Mouse (Mus musculus): ENCODE data around the gene Prpsap1. TPM values are rescaled to one million over a fixed set of nuclear protein-coding genes. Genes with fewer than 3 reads are reported as not detected.
A peak's percentile ranks its signal among the peaks of the same experiment; 100 is the strongest.

The Prpsap1 gene
- polyA plus RNA-seq, 1 experiment from 2014 or later: 181 TPM

DNA sequence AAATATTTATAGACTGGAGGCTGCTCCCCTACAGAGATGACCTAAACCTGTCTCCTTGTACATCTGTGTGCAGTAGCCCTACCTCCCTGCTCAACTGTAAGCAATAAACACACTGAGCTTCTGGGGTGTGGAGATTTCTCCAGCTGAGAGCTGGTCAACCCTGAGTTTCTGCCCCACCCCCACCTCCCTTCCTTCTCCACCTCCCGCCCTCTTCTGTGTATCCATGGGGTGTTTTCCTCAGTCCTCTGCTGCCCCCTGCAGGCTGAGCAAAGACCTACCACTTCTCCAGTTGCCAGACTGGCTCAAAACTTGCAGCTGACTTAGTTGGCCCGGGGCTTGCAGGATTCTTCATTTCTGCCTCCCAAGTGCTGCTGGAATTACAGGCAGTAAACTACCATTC is 30.2 kb downstream of the Prpsap1 start:
- Histone ChIP-seq H3K9me3 (ENCODE audit: control insufficient read depth, low read length) (no peaks in the 10 kb centered on the region), H3K27me3 (replicated peaks; ENCODE audit: control insufficient read depth, insufficient read depth, low read length) (no peaks in the 10 kb centered on the region), H3K36me3 (ENCODE audit: control insufficient read depth, insufficient read depth, low read length) (no peaks in the 10 kb centered on the region), H3K4me1 (ENCODE audit: control insufficient read depth, insufficient read depth, low read depth, low read length) (no peaks in the 10 kb centered on the region), H3K27ac (ENCODE audit: low read depth, low read length) (no peak overlapping the region), H3K9ac (ENCODE audit: low read depth, low read length) (no peak overlapping the region), H3K4me3 (ENCODE audit: low read length) (no peak overlapping the region), H3K4me2 (ENCODE audit: low read length) (no peak overlapping the region)
- 21% methylated on average over 2 of the region's 2 CpGs for WGBS
- peak; percentile 60 for ATAC-seq

- no peaks in the 10 kb centered on the region for H3K4me1 ChIP-seq (ENCODE audit: control insufficient read depth, insufficient read depth, low read depth, low read length)
- H3K4me2 ChIP-seq (ENCODE audit: low read length): no peak overlapping the region
- no peak overlapping the region for H3K27ac ChIP-seq (ENCODE audit: low read depth, low read length)
- WGBS: 70% methylated on average over 5 of the region's 5 CpGs
- H3K9me3 ChIP-seq (ENCODE audit: control insufficient read depth, low read length): no peaks in the 10 kb centered on the region
- H3K36me3 ChIP-seq (ENCODE audit: control insufficient read depth, insufficient read depth, low read length): no peaks in the 10 kb centered on the region
- no peak overlapping the region for H3K4me3 ChIP-seq (ENCODE audit: low read length)
- no peaks in the 10 kb centered on the region for H3K27me3 ChIP-seq (replicated peaks; ENCODE audit: control insufficient read depth, insufficient read depth, low read length)
- ATAC-seq: peak; percentile 4; the same call in 1 of the 2 replicates
- no peak overlapping the region for H3K9ac ChIP-seq (ENCODE audit: low read depth, low read length)
Measured at GRCm38 (mm10) chr11:116463338-116463737, 30.7 kb downstream of the Prpsap1 start.

- Histone ChIP-seq H3K4me1 (ENCODE audit: control insufficient read depth, insufficient read depth, low read depth, low read length) (no peaks in the 10 kb centered on the region), H3K36me3 (ENCODE audit: control insufficient read depth, insufficient read depth, low read length) (no peaks in the 10 kb centered on the region), H3K4me2 (ENCODE audit: low read length) (no peak overlapping the region), H3K27ac (ENCODE audit: low read depth, low read length) (no peak overlapping the region), H3K27me3 (replicated peaks; ENCODE audit: control insufficient read depth, insufficient read depth, low read length) (no peaks in the 10 kb centered on the region), H3K9ac (ENCODE audit: low read depth, low read length) (no peak overlapping the region), H3K4me3 (ENCODE audit: low read length) (no peak overlapping the region), H3K9me3 (ENCODE audit: control insufficient read depth, low read length) (no peaks in the 10 kb centered on the region)
- 61% methylated on average over 4 of the region's 4 CpGs for WGBS
- ATAC-seq: no peak
Measured at GRCm38 (mm10) chr11:116459786-116460185, 34.2 kb downstream of the Prpsap1 start.

DNA sequence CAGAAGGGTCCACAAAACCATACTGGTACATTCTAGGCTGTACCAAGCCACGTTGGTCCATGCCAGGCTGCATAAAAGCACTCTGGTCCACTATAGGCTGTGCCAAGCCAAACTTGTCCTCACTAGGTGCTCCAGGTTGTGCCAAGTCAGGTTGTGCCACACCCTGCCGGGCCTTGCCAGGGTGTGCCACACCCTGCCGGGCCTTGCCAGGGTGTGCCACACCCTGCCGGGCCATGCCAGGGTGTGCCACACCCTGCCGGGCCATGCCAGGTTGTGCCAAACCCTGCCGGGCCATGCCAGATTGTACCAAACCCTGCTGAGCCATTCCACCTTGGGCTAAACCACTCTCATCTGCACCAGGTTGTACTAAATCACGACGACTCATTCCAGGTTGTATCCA is 37.8 kb downstream of the Prpsap1 start:
- Histone ChIP-seq H3K4me1 (ENCODE audit: control insufficient read depth, insufficient read depth, low read depth, low read length) (no peaks in the 10 kb centered on the region), H3K9me3 (ENCODE audit: control insufficient read depth, low read length) (no peaks in the 10 kb centered on the region), H3K27me3 (replicated peaks; ENCODE audit: control insufficient read depth, insufficient read depth, low read length) (no peaks in the 10 kb centered on the region), H3K9ac (ENCODE audit: low read depth, low read length) (no peak overlapping the region), H3K4me2 (ENCODE audit: low read length) (no peak overlapping the region), H3K27ac (ENCODE audit: low read depth, low read length) (no peak overlapping the region), H3K4me3 (ENCODE audit: low read length) (no peak overlapping the region), H3K36me3 (ENCODE audit: control insufficient read depth, insufficient read depth, low read length) (no peaks in the 10 kb centered on the region)
- no peak for ATAC-seq
- WGBS: 85% methylated on average over 8 of the region's 8 CpGs

DNA sequence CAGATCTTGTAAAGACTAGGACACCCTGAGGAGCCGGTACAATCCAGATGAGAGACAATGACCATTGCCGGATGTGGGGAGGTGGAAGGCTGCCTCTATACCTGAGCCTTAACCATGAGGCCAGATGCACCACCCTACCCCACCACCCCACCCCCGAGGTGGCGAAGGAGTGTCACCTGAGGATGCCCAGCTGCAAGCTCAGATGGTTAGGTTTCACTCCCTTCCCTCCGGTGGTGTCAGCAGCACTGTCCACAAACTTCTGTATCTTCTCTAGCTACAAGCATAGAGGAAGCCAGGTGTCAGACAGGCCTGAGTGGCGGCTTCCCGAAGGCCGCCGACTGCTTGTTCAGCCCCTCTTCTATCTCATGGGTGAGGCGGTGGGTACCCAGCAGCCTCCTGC is 40.1 kb downstream of the Prpsap1 start:
- 86% methylated on average over 10 of the region's 10 CpGs for WGBS
- no peak overlapping the region for H3K9ac ChIP-seq (ENCODE audit: low read depth, low read length)

GRCm38 (mm10) chr11:116449341-116449740 is 44.7 kb downstream of the Prpsap1 start:
- Histone ChIP-seq H3K4me3 (ENCODE audit: low read length) (no peak overlapping the region), H3K36me3 (ENCODE audit: control insufficient read depth, insufficient read depth, low read length) (no peaks in the 10 kb centered on the region), H3K27me3 (replicated peaks; ENCODE audit: control insufficient read depth, insufficient read depth, low read length) (peaks cover 10% of the 10 kb centered on the region), H3K9me3 (ENCODE audit: control insufficient read depth, low read length) (peaks cover 2% of the 10 kb centered on the region; the same call in 1 of the 2 replicates), H3K4me2 (ENCODE audit: low read length) (no peak overlapping the region), H3K4me1 (ENCODE audit: control insufficient read depth, insufficient read depth, low read depth, low read length) (peaks cover 4% of the 10 kb centered on the region; the same call in 1 of the 2 replicates), H3K27ac (ENCODE audit: low read depth, low read length) (no peak overlapping the region), H3K9ac (ENCODE audit: low read depth, low read length) (no peak overlapping the region)
- 94% methylated on average over 3 of the region's 3 CpGs for WGBS
- ATAC-seq: no peak

More for the DNA sequence above, 40.1 kb downstream of the Prpsap1 start:
- no peak for ATAC-seq
- H3K4me3 ChIP-seq (ENCODE audit: low read length): no peak overlapping the region
- H3K27me3 ChIP-seq (replicated peaks; ENCODE audit: control insufficient read depth, insufficient read depth, low read length): no peaks in the 10 kb centered on the region
- peaks cover 2% of the 10 kb centered on the region; the same call in 1 of the 2 replicates for H3K9me3 ChIP-seq (ENCODE audit: control insufficient read depth, low read length)
- H3K4me1 ChIP-seq (ENCODE audit: control insufficient read depth, insufficient read depth, low read depth, low read length): no peaks in the 10 kb centered on the region
- no peaks in the 10 kb centered on the region for H3K36me3 ChIP-seq (ENCODE audit: control insufficient read depth, insufficient read depth, low read length)
- no peak overlapping the region for H3K27ac ChIP-seq (ENCODE audit: low read depth, low read length)
- no peak overlapping the region for H3K4me2 ChIP-seq (ENCODE audit: low read length)

GRCm38 (mm10) chr11:116447822-116448221 is 46.2 kb downstream of the Prpsap1 start:
- peaks cover 2% of the 10 kb centered on the region; the same call in 1 of the 2 replicates for H3K9me3 ChIP-seq (ENCODE audit: control insufficient read depth, low read length)
- H3K9ac ChIP-seq (ENCODE audit: low read depth, low read length): no peak overlapping the region
- no peak for ATAC-seq
- WGBS: 74% methylated on average over 5 of the region's 5 CpGs
- H3K27me3 ChIP-seq (replicated peaks; ENCODE audit: control insufficient read depth, insufficient read depth, low read length): peaks cover 10% of the 10 kb centered on the region
- no peak overlapping the region for H3K4me2 ChIP-seq (ENCODE audit: low read length)
- no peaks in the 10 kb centered on the region for H3K36me3 ChIP-seq (ENCODE audit: control insufficient read depth, insufficient read depth, low read length)
- H3K27ac ChIP-seq (ENCODE audit: low read depth, low read length): no peak overlapping the region
- H3K4me1 ChIP-seq (ENCODE audit: control insufficient read depth, insufficient read depth, low read depth, low read length): peaks cover 4% of the 10 kb centered on the region; the same call in 1 of the 2 replicates
- H3K4me3 ChIP-seq (ENCODE audit: low read length): no peak overlapping the region

- H3K4me2 ChIP-seq (ENCODE audit: low read length): peak overlapping the region; percentile 16; the same call in 1 of the 2 replicates
- peaks cover 10% of the 10 kb centered on the region for H3K27me3 ChIP-seq (replicated peaks; ENCODE audit: control insufficient read depth, insufficient read depth, low read length)
- H3K4me3 ChIP-seq (ENCODE audit: low read length): 0 out of 2 replicates have a peak overlapping the region, but pooled peaks have one; percentile 14
- H3K4me1 ChIP-seq (ENCODE audit: control insufficient read depth, insufficient read depth, low read depth, low read length): peaks cover 4% of the 10 kb centered on the region; the same call in 1 of the 2 replicates
- H3K36me3 ChIP-seq (ENCODE audit: control insufficient read depth, insufficient read depth, low read length): no peaks in the 10 kb centered on the region
- H3K9me3 ChIP-seq (ENCODE audit: control insufficient read depth, low read length): peaks cover 2% of the 10 kb centered on the region; the same call in 1 of the 2 replicates
- peak overlapping the region; percentile 29; the same call in 1 of the 2 replicates for H3K9ac ChIP-seq (ENCODE audit: low read depth, low read length)
- WGBS: 16% methylated on average over 18 of the region's 19 CpGs
- no peak overlapping the region for H3K27ac ChIP-seq (ENCODE audit: low read depth, low read length)
- peak; percentile 18; the same call in 1 of the 2 replicates for ATAC-seq
Measured at GRCm38 (mm10) chr11:116446308-116446887, 47.6 kb downstream of the Prpsap1 start.

DNA sequence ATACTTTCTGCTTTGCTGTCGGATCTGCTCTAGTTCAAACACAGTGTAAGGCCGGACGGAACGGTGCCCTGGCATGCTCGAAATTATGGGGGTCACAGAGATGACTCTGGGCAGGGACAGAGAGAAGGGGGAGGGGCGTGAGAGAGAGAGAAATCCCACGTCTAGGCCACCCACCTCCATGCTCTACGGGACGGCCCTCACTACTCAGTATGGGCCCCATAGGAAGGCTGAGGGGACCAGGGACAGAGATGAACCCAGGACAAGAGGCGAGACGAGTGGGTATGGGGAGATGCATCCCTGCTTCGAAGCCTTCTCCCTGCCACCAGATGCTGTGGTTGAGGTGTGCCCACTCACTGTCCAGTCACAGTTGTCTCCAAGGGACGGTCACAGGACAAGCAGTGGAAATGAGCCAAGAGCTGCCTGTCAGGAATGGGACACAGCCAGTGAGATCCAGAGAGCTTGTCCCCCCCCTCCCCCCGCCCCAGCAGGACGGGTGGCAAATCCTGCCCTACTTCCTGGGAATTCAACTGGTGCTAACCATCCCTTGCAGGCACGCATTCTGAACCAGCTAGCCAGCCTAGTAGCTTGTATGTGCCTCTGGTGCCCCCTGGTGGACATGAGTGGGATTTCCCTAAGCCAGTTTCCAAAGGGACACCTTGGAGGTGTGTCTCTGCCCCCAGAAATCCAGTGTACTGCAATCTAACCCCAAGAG is 48.2 kb downstream of the Prpsap1 start:
- ATAC-seq: peak; percentile 64
- H3K4me1 ChIP-seq (ENCODE audit: control insufficient read depth, insufficient read depth, low read depth, low read length): peaks cover 4% of the 10 kb centered on the region; the same call in 1 of the 2 replicates
- H3K36me3 ChIP-seq (ENCODE audit: control insufficient read depth, insufficient read depth, low read length): no peaks in the 10 kb centered on the region
- H3K27me3 ChIP-seq (replicated peaks; ENCODE audit: control insufficient read depth, insufficient read depth, low read length): peaks cover 10% of the 10 kb centered on the region
- peaks cover 1% of the 10 kb centered on the region; the same call in 1 of the 2 replicates for H3K9me3 ChIP-seq (ENCODE audit: control insufficient read depth, low read length)
- 33% methylated on average over 16 of the region's 16 CpGs for WGBS
- H3K4me2 ChIP-seq (ENCODE audit: low read length): no peak overlapping the region; the same call in 1 of the 2 replicates
- no peak overlapping the region for H3K4me3 ChIP-seq (ENCODE audit: low read length)
- H3K27ac ChIP-seq (ENCODE audit: low read depth, low read length): no peak overlapping the region
- no peak overlapping the region; the same call in 1 of the 2 replicates for H3K9ac ChIP-seq (ENCODE audit: low read depth, low read length)
